Mouse (Mus musculus): ENCODE measurements at regions not wholly inside any gene's neighbourhood (a gene's known extent, or its start where the extent isn't known, plus 50 kb on each side); places are given as distances from the start of the nearest gene placed in this dataset.
"Not testable (repeated sequence)": the region's sequence is repeated elsewhere in the genome, so short reads cannot be mapped to it uniquely, and the experiment has no call there.

GRCm38 (mm10) chr11:31564742-31565510 lies 106.8 kb downstream of the Bod1 start:
- no peak for TF ChIP-seq CTCF (IDR thresholded peaks at IDR 0.05; ENCODE audit: insufficient read depth, low read length)
- TF ChIP-seq POLR2A (IDR thresholded peaks at IDR 0.05; ENCODE audit: borderline replicate concordance, extremely low read depth, low read depth, low read length), result no peak
- H3K4me1 ChIP-seq (ENCODE audit: control insufficient read depth, insufficient read depth, low read length), result no peaks in the 10 kb centered on the region
- WGBS, result 61% methylated on average over 13 of the region's 13 CpGs
- DNase-seq, result no peak
- H3K4me3 ChIP-seq (replicated peaks; ENCODE audit: extremely low read depth, low read depth, low read length), result no peak overlapping the region

GRCm38 (mm10) chr11:31563826-31564741 lies 107.6 kb downstream of the Bod1 start:
- H3K4me3 ChIP-seq (replicated peaks; ENCODE audit: extremely low read depth, low read depth, low read length), result no peak overlapping the region
- TF ChIP-seq POLR2A (IDR thresholded peaks at IDR 0.05; ENCODE audit: borderline replicate concordance, extremely low read depth, low read depth, low read length) (no peak), CTCF (IDR thresholded peaks at IDR 0.05; ENCODE audit: insufficient read depth, low read length) (no peak)
- DNase-seq, result no peak
- 32% methylated on average over 10 of the region's 10 CpGs for WGBS
- H3K4me1 ChIP-seq (ENCODE audit: control insufficient read depth, insufficient read depth, low read length), result no peaks in the 10 kb centered on the region

- H3K4me1 ChIP-seq (ENCODE audit: control insufficient read depth, insufficient read depth, low read length), result no peaks in the 10 kb centered on the region
- TF ChIP-seq CTCF (IDR thresholded peaks at IDR 0.05; ENCODE audit: insufficient read depth, low read length) (no peak), POLR2A (IDR thresholded peaks at IDR 0.05; ENCODE audit: borderline replicate concordance, extremely low read depth, low read depth, low read length) (no peak)
Observed at GRCm38 (mm10) chr11:31562954-31563353, 108.7 kb downstream of the Bod1 start.

GRCm38 (mm10) chr11:31560775-31561174 lies 110.9 kb downstream of the Bod1 start:
- Histone ChIP-seq H3K4me3 (replicated peaks; ENCODE audit: extremely low read depth, low read depth, low read length) (no peak overlapping the region), H3K4me1 (ENCODE audit: control insufficient read depth, insufficient read depth, low read length) (no peaks in the 10 kb centered on the region)
- DNase-seq, result no peak
- TF ChIP-seq CTCF (IDR thresholded peaks at IDR 0.05; ENCODE audit: insufficient read depth, low read length) (no peak), POLR2A (IDR thresholded peaks at IDR 0.05; ENCODE audit: borderline replicate concordance, extremely low read depth, low read depth, low read length) (no peak)
- 58% methylated on average over 10 of the region's 10 CpGs for WGBS

More at GRCm38 (mm10) chr11:31562954-31563353, 108.7 kb downstream of the Bod1 start:
- DNase-seq, result no peak
- H3K4me3 ChIP-seq (replicated peaks; ENCODE audit: extremely low read depth, low read depth, low read length), result no peak overlapping the region
- WGBS, result 77% methylated on average over 3 of the region's 3 CpGs

- DNase-seq, result no peak
- 78% methylated on average over 4 of the region's 4 CpGs for WGBS
- no peak for TF ChIP-seq CTCF (IDR thresholded peaks at IDR 0.05; ENCODE audit: insufficient read depth, low read length)
- TF ChIP-seq POLR2A (IDR thresholded peaks at IDR 0.05; ENCODE audit: borderline replicate concordance, extremely low read depth, low read depth, low read length), result no peak
- H3K4me1 ChIP-seq (ENCODE audit: control insufficient read depth, insufficient read depth, low read length), result no peaks in the 10 kb centered on the region; the same call in 1 of the 2 replicates
- no peak overlapping the region for H3K4me3 ChIP-seq (replicated peaks; ENCODE audit: extremely low read depth, low read depth, low read length)
Observed at GRCm38 (mm10) chr11:31555042-31555441, 116.6 kb downstream of the Bod1 start.

- no peaks in the 10 kb centered on the region; the same call in 1 of the 2 replicates for H3K4me1 ChIP-seq (ENCODE audit: control insufficient read depth, insufficient read depth, low read length)
- WGBS, result 62% methylated on average over 10 of the region's 10 CpGs
- no peak overlapping the region for H3K4me3 ChIP-seq (replicated peaks; ENCODE audit: extremely low read depth, low read depth, low read length)
- DNase-seq, result no peak
- TF ChIP-seq CTCF (IDR thresholded peaks at IDR 0.05; ENCODE audit: insufficient read depth, low read length), result no peak
- no peak for TF ChIP-seq POLR2A (IDR thresholded peaks at IDR 0.05; ENCODE audit: borderline replicate concordance, extremely low read depth, low read depth, low read length)
Observed at GRCm38 (mm10) chr11:31551614-31552271, 119.9 kb downstream of the Bod1 start.

GRCm38 (mm10) chr11:31550747-31551613 lies 120.7 kb downstream of the Bod1 start:
- no peak overlapping the region for H3K4me3 ChIP-seq (replicated peaks; ENCODE audit: extremely low read depth, low read depth, low read length)
- DNase-seq, result no peak
- H3K4me1 ChIP-seq (ENCODE audit: control insufficient read depth, insufficient read depth, low read length), result no peaks in the 10 kb centered on the region; the same call in 1 of the 2 replicates
- TF ChIP-seq CTCF (IDR thresholded peaks at IDR 0.05; ENCODE audit: insufficient read depth, low read length), result no peak
- no peak for TF ChIP-seq POLR2A (IDR thresholded peaks at IDR 0.05; ENCODE audit: borderline replicate concordance, extremely low read depth, low read depth, low read length)
- WGBS, result 35% methylated on average over 6 of the region's 6 CpGs

- H3K4me1 ChIP-seq (ENCODE audit: control insufficient read depth, insufficient read depth, low read length); H3K4me3 ChIP-seq (replicated peaks; ENCODE audit: extremely low read depth, low read depth, low read length); DNase-seq: not testable (repeated sequence)
- 81% methylated on average over 10 of the region's 10 CpGs for WGBS
Observed at GRCm38 (mm10) chr11:31545514-31545913, 126.2 kb downstream of the Bod1 start.
